Mouse (Mus musculus) ES-Bruce4 (cell line): Measurements from ENCODE around the gene Ugt1a8.

Experiments used
- CTCF ChIP-seq: IDR thresholded peaks from one replicate; pipeline ENCODE4 v1.8.1; 2011; ENCODE audit warnings: low read depth, low read length
- POLR2A ChIP-seq: IDR thresholded peaks from one replicate; pipeline ENCODE4 v1.8.1; 2011; ENCODE audit warnings: low read length; ENCODE audit not compliant: insufficient read depth

DNA sequence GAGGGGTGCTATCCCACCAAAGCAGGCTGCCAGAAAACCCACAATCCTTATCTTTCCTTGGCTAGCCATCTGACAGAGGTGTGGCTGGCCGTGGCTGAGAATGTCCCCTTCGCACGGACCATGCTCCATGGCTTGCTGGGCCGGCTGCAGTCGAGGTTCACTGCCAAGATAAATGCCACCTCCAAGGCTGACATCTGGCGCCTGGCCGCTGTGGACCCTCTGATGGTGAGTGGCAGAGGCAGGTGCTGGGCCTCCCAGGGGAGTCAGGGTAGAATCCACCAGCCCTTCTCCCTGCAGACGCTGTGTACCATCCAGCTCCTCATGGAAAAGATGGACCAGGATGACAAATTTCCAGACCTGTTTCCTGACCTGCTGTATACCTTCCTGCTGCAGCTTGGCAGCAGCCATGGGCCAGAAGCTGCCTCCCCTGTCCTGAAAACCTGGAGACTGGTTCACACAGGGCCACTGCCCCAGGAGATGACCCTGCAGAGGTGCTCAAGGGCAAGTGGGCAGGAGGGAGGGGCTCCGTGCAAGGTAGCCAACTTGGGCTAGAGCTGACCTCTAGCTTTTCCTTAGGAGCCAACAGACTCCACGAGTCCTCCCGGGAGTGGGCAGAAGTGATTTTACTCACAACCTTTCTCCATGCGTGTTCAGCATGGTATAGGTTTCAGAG, 167.3 kb downstream of the Ugt1a8 start:
- TF ChIP-seq POLR2A, result no peak
- TF ChIP-seq CTCF, result no peak
